Mouse (Mus musculus) lung, postnatal 0 days (tissue): Measurements from ENCODE around the gene Tfb1m. TPM values are rescaled to one million over a fixed set of nuclear protein-coding genes. Genes with fewer than 3 reads are reported as not detected.

ENCODE experiments used
- ATAC-seq: fragments of 200-750 bp; cut with Nextera tagmentation; 2 replicates; pipeline ENCODE4 v1.8.0; 2017; ENCODE audit warnings: moderate library complexity
- DNase-seq: peaks from one replicate; pipeline ENCODE4 v3.0.0-alpha.2; 2016; ENCODE audit warnings: low spot score
- H3K27ac ChIP-seq: fragments of 300-500 bp; sonication (generic); 2 replicates; pipeline ENCODE4 v1.5.1; 2014; ENCODE audit warnings: antibody characterized with exemption, mild to moderate bottlenecking, low read length, mixed read lengths
- H3K27me3 ChIP-seq: fragments of 300-500 bp; sonication (generic); replicated peaks from 2 replicates; pipeline ENCODE4 v1.6.1; 2014; ENCODE audit warnings: low read length, mixed read lengths; ENCODE audit not compliant: insufficient read depth
- H3K36me3 ChIP-seq: fragments of 300-500 bp; sonication (generic); 2 replicates; pipeline ENCODE4 v1.6.1; 2014; ENCODE audit warnings: low read length, mixed read lengths; ENCODE audit not compliant: insufficient read depth
- H3K4me1 ChIP-seq: fragments of 300-500 bp; sonication (generic); 2 replicates; pipeline ENCODE4 v1.6.1; 2014; ENCODE audit warnings: antibody characterized with exemption, low read depth, low read length, mixed read lengths; ENCODE audit not compliant: insufficient read depth
- H3K4me2 ChIP-seq: fragments of 300-500 bp; sonication (generic); replicated peaks from 2 replicates; pipeline ENCODE4 v1.6.1; 2014; ENCODE audit warnings: low read depth, mild to moderate bottlenecking, low read length, moderate library complexity, mixed read lengths
- H3K4me3 ChIP-seq: fragments of 300-500 bp; sonication (generic); 2 replicates; pipeline ENCODE4 v1.5.1; 2014; ENCODE audit warnings: low read depth, low read length
- H3K9ac ChIP-seq: fragments of 300-500 bp; sonication (generic); replicated peaks from 2 replicates; pipeline ENCODE4 v1.6.1; 2014; ENCODE audit warnings: low read depth, mild to moderate bottlenecking
- H3K9me3 ChIP-seq: fragments of 300-500 bp; sonication (generic); 2 replicates; pipeline ENCODE4 v1.6.1; 2016; ENCODE audit warnings: low read length, mixed read lengths
- CTCF ChIP-seq: IDR thresholded peaks from 2 replicates; pipeline ENCODE4 v1.5.1; 2016; ENCODE audit warnings: antibody characterized with exemption, mild to moderate bottlenecking
- EP300 ChIP-seq: IDR thresholded peaks from 2 replicates; pipeline ENCODE4 v1.6.1; 2016; ENCODE audit warnings: antibody characterized with exemption, mild to moderate bottlenecking, control low read depth
- WGBS: fragments of 180-500 bp; shearing (Covaris S2); extraction: QIAGEN DNeasy Blood & Tissue Kit; methylation state at CpG from one replicate; pipeline ENCODE4 v1.1.7; 2014; 5-methylcytosine and 5-hydroxymethylcytosine counted together
- polyA plus RNA-seq: library from polyadenylated mRNA; unstranded; fragments of >200 nt; fragmentation: Nextera tagmentation; extraction: Ambion mirVana; gene quantifications from 2 replicates; pipeline ENCODE4 v1.2.1, GENCODE M21; 2015

The Tfb1m gene
- polyA plus RNA-seq, 1 experiment from 2014 or later = 5.9 TPM

DNA sequence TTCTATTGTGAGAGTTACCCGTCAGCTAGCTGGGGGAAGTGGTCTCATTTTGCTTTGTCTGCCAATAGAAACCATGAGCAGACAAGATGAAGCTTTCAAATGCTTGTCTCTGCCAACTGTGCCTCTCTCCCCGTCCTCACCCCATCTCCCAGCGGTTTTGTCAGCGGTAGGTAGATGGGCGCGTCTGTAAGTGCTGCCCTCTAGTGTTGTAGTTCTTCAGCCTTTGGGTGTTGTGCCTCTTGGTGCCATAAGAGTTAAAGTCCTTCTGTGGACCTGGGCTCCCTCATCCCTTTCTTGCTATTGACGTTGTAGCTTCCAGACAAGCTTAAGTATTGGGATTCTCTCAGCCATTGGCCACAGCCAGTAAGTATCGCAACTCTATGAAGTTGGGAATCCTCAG lies 4.8 kb upstream of the Tfb1m start:
- DNase-seq (peak; percentile 21), ATAC-seq (no peak)
- Histone ChIP-seq H3K27me3 (no peaks in the 10 kb centered on the region), H3K4me1 (0 out of 2 replicates have a peak, but pooled peaks cover 3% of the 10 kb centered on the region), H3K27ac (no peak overlapping the region), H3K9me3 (no peaks in the 10 kb centered on the region), H3K36me3 (no peaks in the 10 kb centered on the region), H3K4me2 (no peak overlapping the region), H3K4me3 (no peak overlapping the region), H3K9ac (no peak overlapping the region)
- WGBS = 45% methylated on average over 8 of the region's 8 CpGs
- TF ChIP-seq CTCF (peak; percentile 41), EP300 (no peak)

DNA sequence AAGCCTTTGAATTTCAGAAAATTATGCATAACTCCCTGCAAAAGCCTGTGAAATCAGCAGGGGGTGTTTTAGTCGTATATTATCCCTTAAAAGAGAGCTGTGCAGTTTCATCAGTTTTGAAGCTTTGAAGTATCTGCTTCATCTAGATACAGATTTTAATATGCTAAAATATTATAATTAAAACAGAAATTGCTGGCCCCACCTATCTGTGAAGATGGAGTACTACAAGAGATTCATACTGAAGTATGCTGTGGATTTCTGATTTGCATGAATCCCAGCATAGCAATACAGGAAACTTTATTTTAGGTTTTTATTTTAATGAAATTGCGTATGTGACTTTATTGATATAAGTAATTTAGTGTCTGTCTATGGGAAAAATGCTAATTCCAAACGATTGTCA lies 3.0 kb upstream of the Tfb1m start:
- DNase-seq (peak; percentile 21), ATAC-seq (no peak)
- no peaks in the 10 kb centered on the region for H3K27me3 ChIP-seq
- TF ChIP-seq CTCF = peak; percentile 48
- no peak for TF ChIP-seq EP300
- 65% methylated on average over 3 of the region's 3 CpGs for WGBS
- no peak overlapping the region for H3K9ac ChIP-seq
- H3K9me3 ChIP-seq = no peaks in the 10 kb centered on the region
- H3K4me2 ChIP-seq = no peak overlapping the region
- 0 out of 2 replicates have a peak, but pooled peaks cover 3% of the 10 kb centered on the region for H3K4me1 ChIP-seq
- H3K36me3 ChIP-seq = no peaks in the 10 kb centered on the region
- H3K4me3 ChIP-seq = no peak overlapping the region
- no peak overlapping the region for H3K27ac ChIP-seq

DNA sequence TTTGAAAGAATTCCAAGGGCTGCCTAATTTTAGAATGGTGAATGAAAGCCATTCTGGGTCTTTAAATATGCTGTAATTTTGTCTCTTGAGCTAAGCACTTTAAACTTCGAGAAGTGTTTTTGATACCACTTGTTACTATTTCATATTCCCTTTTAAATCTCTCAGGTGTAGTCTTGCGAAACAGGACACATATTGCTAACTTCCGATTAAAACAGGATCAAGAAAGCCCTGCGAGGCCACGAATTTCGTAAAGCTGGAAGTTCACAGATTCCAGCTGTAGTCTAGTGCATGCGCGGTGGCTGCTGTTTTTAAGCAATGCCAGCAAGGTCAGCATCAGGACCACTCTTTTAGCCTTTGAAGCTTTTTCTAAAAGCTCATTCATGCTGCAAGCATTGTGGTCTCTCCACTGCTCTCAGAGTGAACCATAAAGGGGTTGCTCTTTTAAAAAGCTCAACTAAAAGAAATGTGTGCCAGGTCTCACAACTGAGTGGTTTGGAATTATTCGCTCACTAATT lies 832 bp upstream of the Tfb1m start:
- peak overlapping the region; percentile 67 for H3K4me3 ChIP-seq
- no peaks in the 10 kb centered on the region for H3K9me3 ChIP-seq
- ATAC-seq (no peak), DNase-seq (peak; percentile 58)
- peak overlapping the region; percentile 89 for H3K27ac ChIP-seq
- WGBS = 52% methylated on average over 9 of the region's 9 CpGs
- no peak overlapping the region; the same call in 1 of the 2 replicates for H3K9ac ChIP-seq
- H3K27me3 ChIP-seq = no peaks in the 10 kb centered on the region
- peak overlapping the region; percentile 55 for H3K4me2 ChIP-seq
- 0 out of 2 replicates have a peak, but pooled peaks cover 3% of the 10 kb centered on the region for H3K4me1 ChIP-seq
- TF ChIP-seq EP300 = peak; percentile 52
- no peak for TF ChIP-seq CTCF
- H3K36me3 ChIP-seq = no peaks in the 10 kb centered on the region

DNA sequence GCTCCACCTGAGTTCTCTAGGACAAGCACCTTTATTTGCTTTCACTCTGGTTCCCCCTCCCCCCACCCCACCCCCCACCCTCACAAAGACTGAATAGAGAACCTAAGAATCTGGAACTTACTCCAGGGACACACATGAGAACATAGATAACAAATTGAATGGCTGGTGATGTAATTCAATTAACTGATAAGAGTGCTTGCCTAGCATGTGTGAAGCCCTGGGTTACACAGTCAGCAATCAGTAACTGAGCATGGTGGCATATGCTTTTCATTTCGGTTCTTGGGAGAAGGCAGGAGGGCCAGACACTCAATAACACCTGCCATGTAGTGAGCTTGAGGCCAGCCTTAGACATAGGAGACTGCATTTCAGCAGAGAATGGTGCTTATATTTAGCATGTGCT lies 1.3 kb downstream of the Tfb1m start:
- TF ChIP-seq CTCF (no peak), EP300 (no peak)
- no peak overlapping the region for H3K4me2 ChIP-seq
- WGBS = 42% methylated on average over 1 of the region's 1 CpGs
- H3K27me3 ChIP-seq = no peaks in the 10 kb centered on the region
- H3K36me3 ChIP-seq = no peaks in the 10 kb centered on the region
- H3K4me3 ChIP-seq = no peak overlapping the region
- H3K9me3 ChIP-seq = no peaks in the 10 kb centered on the region
- H3K9ac ChIP-seq = no peak overlapping the region
- 0 out of 2 replicates have a peak, but pooled peaks cover 3% of the 10 kb centered on the region for H3K4me1 ChIP-seq
- H3K27ac ChIP-seq = no peak overlapping the region
- ATAC-seq (no peak), DNase-seq (no peak)

DNA sequence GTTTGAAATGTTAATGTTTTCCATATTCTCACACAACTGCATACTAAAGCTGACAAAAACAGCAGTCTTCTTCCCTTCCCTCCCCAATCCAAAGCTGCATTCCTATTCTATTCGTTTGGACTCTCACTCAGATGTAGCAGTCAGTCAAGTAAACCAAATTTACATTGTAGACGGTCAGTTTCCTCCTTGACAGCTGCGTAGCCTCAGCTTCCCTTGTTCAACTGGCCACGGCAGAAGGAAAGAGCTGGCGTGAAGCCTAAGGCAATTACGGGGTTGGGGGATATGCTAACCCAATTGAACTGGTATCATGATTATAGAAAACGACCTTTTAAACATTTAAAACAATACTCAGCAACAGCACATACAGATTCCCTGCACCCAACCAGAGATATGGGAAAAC lies 9.9 kb downstream of the Tfb1m start:
- no peaks in the 10 kb centered on the region for H3K36me3 ChIP-seq
- DNase-seq (no peak), ATAC-seq (no peak)
- no peaks in the 10 kb centered on the region for H3K4me1 ChIP-seq
- H3K4me2 ChIP-seq = no peak overlapping the region
- WGBS = 47% methylated on average over 7 of the region's 7 CpGs
- H3K4me3 ChIP-seq = no peak overlapping the region
- H3K9me3 ChIP-seq = no peaks in the 10 kb centered on the region
- H3K27ac ChIP-seq = no peak overlapping the region
- no peaks in the 10 kb centered on the region for H3K27me3 ChIP-seq
- TF ChIP-seq EP300 (no peak), CTCF (no peak)
- H3K9ac ChIP-seq = no peak overlapping the region

DNA sequence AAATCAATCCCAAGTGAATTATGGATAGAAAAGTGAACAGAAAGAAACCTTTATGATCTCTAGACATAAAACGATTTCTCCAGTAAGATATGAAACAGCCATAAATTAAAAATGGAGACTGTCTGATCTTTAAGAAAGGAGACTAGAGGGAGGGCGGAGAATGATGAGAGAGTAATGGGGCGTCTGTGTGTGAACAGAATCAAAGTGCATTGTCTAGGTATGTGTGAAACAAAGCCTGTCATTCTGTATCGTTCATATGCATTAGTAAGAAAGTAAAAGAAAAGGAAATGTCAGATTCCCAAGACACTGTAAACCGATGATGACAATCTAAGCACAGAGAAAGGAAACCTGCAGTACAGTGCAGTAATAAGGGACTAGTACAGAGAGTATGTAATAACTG lies 16.5 kb downstream of the Tfb1m start:
- H3K4me3 ChIP-seq = no peak overlapping the region
- H3K4me1 ChIP-seq = no peaks in the 10 kb centered on the region
- H3K27me3 ChIP-seq = no peaks in the 10 kb centered on the region
- no peak overlapping the region for H3K9ac ChIP-seq
- no peak for TF ChIP-seq EP300
- no peak for TF ChIP-seq CTCF
- no peak overlapping the region for H3K27ac ChIP-seq
- H3K9me3 ChIP-seq = no peaks in the 10 kb centered on the region
- ATAC-seq (no peak), DNase-seq (no peak)
- no peak overlapping the region for H3K4me2 ChIP-seq
- H3K36me3 ChIP-seq = no peaks in the 10 kb centered on the region
- whole genome bisulfite sequencing = 64% methylated on average over 5 of the region's 5 CpGs

DNA sequence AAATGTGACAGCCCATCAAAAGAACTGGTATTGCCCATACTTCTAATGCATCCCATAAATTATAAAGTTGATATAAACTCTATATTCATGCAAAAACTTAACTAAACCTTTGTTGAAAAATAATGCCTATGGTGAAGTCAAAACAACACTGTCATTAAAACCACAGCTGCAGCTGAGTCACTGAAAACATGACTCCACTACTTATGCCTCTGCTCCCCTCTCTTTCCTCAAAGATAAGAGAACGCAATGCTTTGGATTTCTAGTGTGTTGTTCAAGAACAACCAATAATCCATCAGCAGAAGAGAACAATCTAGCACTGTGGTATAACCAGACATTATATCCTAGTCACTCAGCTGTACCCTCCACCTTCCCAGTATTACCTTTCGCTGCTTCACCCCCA lies 17.3 kb downstream of the Tfb1m start:
- Histone ChIP-seq H3K4me1 (no peaks in the 10 kb centered on the region), H3K4me3 (no peak overlapping the region), H3K9ac (no peak overlapping the region), H3K9me3 (no peaks in the 10 kb centered on the region), H3K36me3 (no peaks in the 10 kb centered on the region), H3K4me2 (no peak overlapping the region), H3K27ac (no peak overlapping the region), H3K27me3 (no peaks in the 10 kb centered on the region)
- TF ChIP-seq EP300 = no peak
- no peak for TF ChIP-seq CTCF
- DNase-seq (no peak), ATAC-seq (no peak)
- 81% methylated on average over 2 of the region's 2 CpGs for WGBS
